Mouse (Mus musculus) embryonic facial prominence, embryonic 12.5 days (tissue): Measurements from ENCODE around the gene Btbd35f21. TPM values are rescaled to one million over a fixed set of nuclear protein-coding genes. Genes with fewer than 3 reads are reported as not detected.
"Not testable (repeated sequence)": the region's sequence is repeated elsewhere in the genome, so short reads cannot be mapped to it uniquely, and the experiment has no call there.

ENCODE experiments used
- ATAC-seq: fragments of 200-750 bp; cut with Nextera tagmentation; 2 replicates; pipeline ENCODE4 v1.8.0; 2017; ENCODE audit not compliant: insufficient number of reproducible peaks, insufficient read depth, low FRiP score, low TSS enrichment
- H3K27ac ChIP-seq: fragments of 300-500 bp; sonication (generic); 2 replicates; pipeline ENCODE4 v1.5.1; 2016; ENCODE audit warnings: mild to moderate bottlenecking
- H3K27me3 ChIP-seq: fragments of 300-500 bp; sonication (generic); 2 replicates; pipeline ENCODE4 v1.6.1; 2016; ENCODE audit warnings: mild to moderate bottlenecking, moderate library complexity
- H3K36me3 ChIP-seq: fragments of 300-500 bp; sonication (generic); 2 replicates; pipeline ENCODE4 v1.6.1; 2016; ENCODE audit warnings: mild to moderate bottlenecking
- H3K4me1 ChIP-seq: fragments of 300-500 bp; sonication (generic); 2 replicates; pipeline ENCODE4 v1.6.1; 2016
- H3K4me2 ChIP-seq: fragments of 300-500 bp; sonication (generic); replicated peaks from 2 replicates; pipeline ENCODE4 v1.6.1; 2016; ENCODE audit warnings: mild to moderate bottlenecking, moderate library complexity
- H3K4me3 ChIP-seq: fragments of 300-500 bp; sonication (generic); 2 replicates; pipeline ENCODE4 v1.5.1; 2016; ENCODE audit warnings: mild to moderate bottlenecking
- H3K9ac ChIP-seq: fragments of 300-500 bp; sonication (generic); 2 replicates; pipeline ENCODE4 v1.6.1; 2016; ENCODE audit warnings: mild to moderate bottlenecking, moderate library complexity
- H3K9me3 ChIP-seq: fragments of 300-500 bp; sonication (generic); 2 replicates; pipeline ENCODE4 v1.6.1; 2016; ENCODE audit warnings: mild to moderate bottlenecking, moderate library complexity
- WGBS: fragments of 180-500 bp; shearing (Covaris S2); methylation state at CpG from one replicate; pipeline ENCODE4 v1.1.7; 2016; 5-methylcytosine and 5-hydroxymethylcytosine counted together
- polyA plus RNA-seq: library from polyadenylated mRNA; unstranded; fragments of >200 nt; fragmentation: Nextera tagmentation; extraction: Ambion mirVana; gene quantifications from 2 replicates; pipeline ENCODE4 v1.2.1, GENCODE M21; 2016

Gene Btbd35f21
- polyA plus RNA-seq = not detected in 2 replicates

DNA sequence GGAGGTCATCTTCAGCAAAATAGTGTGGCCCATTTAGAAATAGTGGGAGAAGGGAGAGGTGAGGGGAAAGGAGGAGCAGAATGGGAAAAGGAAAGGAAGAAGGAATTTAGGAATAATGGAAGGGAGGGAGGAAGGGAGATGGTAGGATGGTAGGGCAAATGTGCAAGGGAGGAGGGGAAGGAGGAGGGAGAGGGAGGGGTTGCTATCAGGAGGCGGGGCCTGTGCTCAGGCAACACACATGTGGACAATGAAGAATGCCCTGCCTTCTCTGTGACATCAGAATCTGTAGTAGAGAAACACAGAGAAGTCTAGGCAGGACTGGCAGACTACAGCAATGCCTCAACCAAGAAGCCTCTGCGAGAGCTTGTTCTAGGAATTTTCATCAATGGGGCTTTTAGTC lies at the start of gene Btbd35f21:
Btbd35f21 (plus strand) TSS at position 301 of the 400 bp plus-strand sequence.
- H3K27me3 ChIP-seq, H3K4me1 ChIP-seq, ATAC-seq, H3K9me3 ChIP-seq, H3K27ac ChIP-seq, H3K9ac ChIP-seq, H3K36me3 ChIP-seq, H3K4me2 ChIP-seq, H3K4me3 ChIP-seq: not testable (repeated sequence)
- WGBS = no CpG with 5 or more reads among the region's 2 CpGs

Other genes with a start within 250 kb of the Btbd35f21 start
- not detected in 2 replicates for gene Btbd35f1, start 166.1 kb upstream of the Btbd35f21 start, polyA plus RNA-seq
- not detected in 2 replicates for gene Gm5926, start 75.4 kb upstream of the Btbd35f21 start, polyA plus RNA-seq
- not detected in 2 replicates for gene Btbd35f30, start 168.5 kb downstream of the Btbd35f21 start, polyA plus RNA-seq
- not detected in 2 replicates for gene Gm21789, start 215.7 kb downstream of the Btbd35f21 start, polyA plus RNA-seq
- not detected in 2 replicates for gene Btbd35f5, start 247.8 kb downstream of the Btbd35f21 start, polyA plus RNA-seq